Mouse (Mus musculus) kidney, adult 2 months (tissue): ENCODE results near the gene Fbxo22.

ENCODE experiments used
- CTCF ChIP-seq: fragments of 200-500 bp; conservative IDR thresholded peaks from 2 replicates; pipeline ENCODE4 v1.5.1; 2011; ENCODE audit warnings: low read depth, mild to moderate bottlenecking, control low read depth, low read length, moderate library complexity, mixed read lengths; ENCODE audit not compliant: insufficient read depth, insufficient read length
- POLR2A ChIP-seq: fragments of 200-500 bp; IDR thresholded peaks from one replicate; pipeline ENCODE4 v1.6.1; 2011; ENCODE audit warnings: low read depth, low read length, control low read depth

- TF ChIP-seq CTCF (no peak), POLR2A (no peak)
Observed at GRCm38 (mm10) chr9:55225165-55225737, 16.5 kb downstream of the Fbxo22 start.
